21 mouse cellular contexts compared by ENCODE assay signal in the genomic region with DNA sequence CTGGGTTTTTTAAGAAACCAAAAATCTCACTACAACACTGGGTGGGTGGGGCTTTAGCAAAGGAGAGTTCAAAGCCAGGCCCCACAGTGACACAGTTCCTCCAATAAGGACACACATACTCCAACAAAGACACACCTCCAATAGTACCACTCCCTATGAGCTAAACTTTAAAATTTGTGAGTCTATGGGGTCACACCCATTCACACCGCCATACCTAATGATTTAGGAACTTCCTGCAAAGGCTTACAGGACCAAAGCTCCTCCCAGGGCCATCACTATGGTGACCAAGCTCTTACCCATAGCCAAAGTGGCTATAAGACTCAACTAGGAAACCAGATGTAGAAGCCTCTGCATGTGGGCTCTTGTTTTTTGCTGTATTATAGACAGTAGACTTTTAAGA.
"Had no signal": no experiment of that assay in that cellular context is flagged by ENCODE, and none has a peak within 500 bp of the region (broad histone marks: within the 10 kb centered on the region; RNA-seq: fewer than 3 reads in every experiment).

No protein-coding gene starts in this region.

- H3K4me1 ChIP-seq: liver, embryonic 13.5 days; midbrain, embryonic 12.5 days; midbrain, embryonic 15.5 days; neural tube, embryonic 12.5 days; neural tube, embryonic 15.5 days had no signal

- H3K27me3 ChIP-seq: liver, embryonic 13.5 days; midbrain, embryonic 12.5 days; midbrain, embryonic 15.5 days; neural tube, embryonic 12.5 days; neural tube, embryonic 15.5 days had no signal

- H3K9ac ChIP-seq: liver, embryonic 13.5 days; midbrain, embryonic 12.5 days; midbrain, embryonic 15.5 days; neural tube, embryonic 12.5 days; neural tube, embryonic 15.5 days had no signal

- H3K9me3 ChIP-seq: midbrain, embryonic 15.5 days; neural tube, embryonic 15.5 days had no signal

- H3K4me2 ChIP-seq: liver, embryonic 13.5 days; midbrain, embryonic 12.5 days; midbrain, embryonic 15.5 days; neural tube, embryonic 12.5 days; neural tube, embryonic 15.5 days had no signal

- DNase-seq: kidney, adult 18-20 months; kidney, adult 9 months; kidney, postnatal 25 days; layer of hippocampus, adult 9-11 months; liver, embryonic 13.5 days; lung, adult 2 months; lung, postnatal 14 days; lung, postnatal 4 days; right cerebral cortex, adult 18-20 months; right cerebral cortex, postnatal 14 days; right cerebral cortex, postnatal 4 days; thymus, adult 2 months; thymus, postnatal 14 days; thymus, postnatal 4 days had no signal

- ATAC-seq: midbrain, embryonic 15.5 days had no signal

- H3K36me3 ChIP-seq: liver, embryonic 13.5 days had no signal

- H3K27ac ChIP-seq: kidney, postnatal 0 days; left cerebral cortex, adult 2 months; liver, embryonic 13.5 days; midbrain, embryonic 12.5 days; midbrain, embryonic 15.5 days; neural tube, embryonic 12.5 days; neural tube, embryonic 15.5 days; stomach, postnatal 0 days had no signal

- H3K4me3 ChIP-seq: left cerebral cortex, adult 2 months; liver, embryonic 13.5 days; midbrain, embryonic 12.5 days; midbrain, embryonic 15.5 days; neural tube, embryonic 12.5 days; neural tube, embryonic 15.5 days had no signal
